Mouse (Mus musculus) right cerebral cortex, postnatal 4 days (tissue): ENCODE measurements around the gene Cmah.
"Not testable (repeated sequence)": the region's sequence is repeated elsewhere in the genome, so short reads cannot be mapped to it uniquely, and the experiment has no call there.

Experiments used
- DNase-seq: peaks from one replicate; pipeline ENCODE4 v3.0.0-alpha.2; 2022

Cmah gene

DNA sequence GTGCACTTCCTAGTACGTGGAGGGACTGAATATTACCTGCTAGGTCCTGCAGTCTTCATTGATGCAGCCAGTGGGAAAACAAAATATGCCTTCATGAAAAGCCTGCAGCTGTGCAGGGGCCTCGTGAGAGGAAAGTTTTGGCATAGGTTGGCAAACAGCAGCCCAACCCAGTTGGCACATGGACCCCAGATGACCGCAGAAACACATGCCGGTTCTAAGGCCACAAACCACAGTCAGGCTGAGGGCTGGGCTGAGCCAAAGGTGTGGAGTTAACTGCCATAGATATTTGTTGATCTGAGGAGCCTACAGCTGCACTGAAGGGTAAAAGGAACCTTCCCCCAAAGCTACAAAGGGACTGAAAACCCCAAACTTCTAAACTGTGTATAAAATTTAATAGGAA is 14.9 kb downstream of the Cmah start:
- no peak for DNase-seq

DNA sequence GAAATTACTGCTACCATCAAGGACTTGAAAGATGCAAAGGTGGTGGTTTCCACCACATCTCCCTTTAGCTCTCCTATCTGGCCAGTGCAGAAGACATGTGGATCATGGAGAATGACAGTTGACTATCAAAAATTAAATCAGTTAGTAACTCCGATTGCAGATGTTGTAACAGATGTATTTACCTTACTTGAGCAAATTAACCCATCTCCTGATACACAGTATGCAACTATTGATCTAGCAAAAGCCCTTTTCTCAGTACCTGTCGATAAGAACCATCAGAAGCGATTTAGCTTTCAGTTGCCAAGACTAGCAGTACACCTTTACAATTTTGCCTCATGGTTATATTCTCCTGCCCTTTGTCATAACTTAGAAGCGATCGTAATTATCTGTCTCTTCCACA is 25.8 kb downstream of the Cmah start:
- DNase-seq, result no peak

DNA sequence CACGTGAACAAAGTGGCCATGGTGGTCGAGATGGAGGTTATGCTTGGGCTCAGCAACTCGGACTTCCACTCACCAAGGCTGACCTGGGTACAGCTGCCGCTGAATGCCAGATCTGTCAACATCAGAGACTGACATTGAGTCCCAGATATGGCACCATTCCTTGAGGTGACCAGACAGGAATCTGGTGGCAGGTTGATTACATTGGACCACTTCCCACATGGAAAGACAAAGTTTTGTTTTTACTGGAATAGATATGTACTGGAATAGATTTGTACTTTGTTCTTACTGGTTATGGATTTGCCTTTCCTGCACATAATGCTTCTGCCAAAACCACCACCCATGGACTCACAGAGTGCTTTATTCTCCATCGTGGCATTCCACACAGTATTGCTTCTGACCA is 27.5 kb downstream of the Cmah start:
- DNase-seq, result no peak

DNA sequence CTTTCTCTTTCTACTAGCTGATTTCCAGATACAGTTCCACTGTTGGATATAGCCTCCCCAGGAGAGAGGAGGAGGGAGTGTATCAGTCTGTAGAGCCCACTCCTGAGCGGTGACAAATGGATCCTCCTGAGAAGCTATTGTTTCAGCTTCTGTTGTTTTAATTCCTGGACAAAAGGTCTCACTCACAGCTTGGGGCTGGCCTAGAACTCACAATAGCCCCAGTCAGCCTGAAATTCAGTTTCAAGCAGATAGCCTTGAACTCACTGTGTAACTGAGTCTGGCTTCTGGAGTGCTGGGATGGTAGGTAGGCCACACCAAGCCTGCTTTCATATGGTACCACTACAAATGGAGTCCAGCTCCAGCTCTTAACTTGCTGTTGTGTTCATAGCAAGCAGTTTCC is 32.0 kb downstream of the Cmah start:
- no peak for DNase-seq

DNA sequence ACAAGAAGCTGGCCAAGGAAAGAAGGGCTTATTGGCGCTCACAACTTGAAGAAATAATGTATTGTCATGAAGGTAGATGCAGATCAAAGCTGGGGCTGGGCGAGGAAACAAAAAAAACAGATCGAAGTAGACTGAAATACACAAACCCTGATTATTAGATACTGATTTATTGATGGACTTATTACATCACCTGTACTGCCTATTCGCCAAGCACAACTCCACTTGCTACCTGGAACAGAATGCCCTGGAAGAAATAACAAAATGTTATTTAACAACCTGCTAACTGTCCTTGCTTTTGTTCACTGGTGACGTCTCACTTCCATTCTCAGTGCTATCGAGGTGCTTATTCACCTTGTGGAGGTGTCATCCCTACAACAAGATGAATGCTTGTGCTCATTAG is 38.0 kb downstream of the Cmah start:
- DNase-seq, result no peak

DNA sequence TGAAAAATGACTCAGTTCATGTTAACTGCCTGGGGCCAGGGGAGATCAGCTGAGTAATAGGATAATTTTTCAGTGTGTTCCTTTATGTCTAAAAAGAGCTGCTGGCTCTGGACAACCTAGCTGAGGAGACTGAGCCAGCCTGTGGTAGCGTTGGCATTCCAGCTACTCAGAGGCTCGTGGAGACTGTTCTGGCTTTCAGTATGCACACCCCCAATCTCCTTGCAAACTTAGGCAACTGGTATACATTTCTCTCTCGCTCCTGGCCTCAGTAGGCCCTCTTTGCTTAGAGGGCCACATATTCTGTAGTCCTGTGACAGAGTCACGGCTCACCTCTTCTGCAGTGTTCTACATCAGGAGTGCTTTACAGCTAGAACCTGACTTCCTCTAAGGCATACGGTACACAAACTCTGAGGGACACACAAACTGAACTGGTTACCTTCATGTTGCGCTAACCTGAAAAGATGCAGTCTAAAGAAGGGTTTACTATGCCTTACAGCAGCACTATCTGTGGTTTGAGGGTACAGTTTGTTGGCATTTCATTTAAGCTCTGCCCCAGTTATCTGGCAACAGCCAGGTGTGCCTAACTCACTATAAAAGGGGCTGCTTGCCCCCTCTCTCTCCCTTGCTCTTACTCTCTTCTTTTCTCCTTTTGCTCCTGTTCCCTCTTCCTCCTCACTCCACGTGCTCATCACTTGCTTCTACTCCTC is 45.8 kb downstream of the Cmah start:
- no peak for DNase-seq

DNA sequence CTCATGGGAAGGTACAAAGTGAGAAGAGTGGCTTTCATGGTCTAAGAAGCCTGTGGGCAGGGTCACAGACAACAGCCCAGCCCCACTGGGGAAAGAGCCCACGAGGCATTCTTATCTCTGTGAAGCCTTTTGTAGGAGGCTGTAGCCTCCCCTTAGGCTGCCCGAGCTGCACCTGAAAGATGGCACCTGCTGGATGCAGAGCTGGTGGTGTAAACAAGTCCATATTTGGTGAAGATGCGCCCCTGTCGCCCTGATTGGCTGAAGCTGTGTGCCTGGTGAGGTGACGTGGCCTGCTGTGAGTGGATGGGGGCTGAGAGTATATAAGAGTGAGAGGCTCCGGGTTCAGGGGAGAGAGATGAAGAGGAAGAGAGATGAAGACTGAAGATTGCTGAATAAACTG is 47.4 kb downstream of the Cmah start:
- not testable (repeated sequence) for DNase-seq

DNA sequence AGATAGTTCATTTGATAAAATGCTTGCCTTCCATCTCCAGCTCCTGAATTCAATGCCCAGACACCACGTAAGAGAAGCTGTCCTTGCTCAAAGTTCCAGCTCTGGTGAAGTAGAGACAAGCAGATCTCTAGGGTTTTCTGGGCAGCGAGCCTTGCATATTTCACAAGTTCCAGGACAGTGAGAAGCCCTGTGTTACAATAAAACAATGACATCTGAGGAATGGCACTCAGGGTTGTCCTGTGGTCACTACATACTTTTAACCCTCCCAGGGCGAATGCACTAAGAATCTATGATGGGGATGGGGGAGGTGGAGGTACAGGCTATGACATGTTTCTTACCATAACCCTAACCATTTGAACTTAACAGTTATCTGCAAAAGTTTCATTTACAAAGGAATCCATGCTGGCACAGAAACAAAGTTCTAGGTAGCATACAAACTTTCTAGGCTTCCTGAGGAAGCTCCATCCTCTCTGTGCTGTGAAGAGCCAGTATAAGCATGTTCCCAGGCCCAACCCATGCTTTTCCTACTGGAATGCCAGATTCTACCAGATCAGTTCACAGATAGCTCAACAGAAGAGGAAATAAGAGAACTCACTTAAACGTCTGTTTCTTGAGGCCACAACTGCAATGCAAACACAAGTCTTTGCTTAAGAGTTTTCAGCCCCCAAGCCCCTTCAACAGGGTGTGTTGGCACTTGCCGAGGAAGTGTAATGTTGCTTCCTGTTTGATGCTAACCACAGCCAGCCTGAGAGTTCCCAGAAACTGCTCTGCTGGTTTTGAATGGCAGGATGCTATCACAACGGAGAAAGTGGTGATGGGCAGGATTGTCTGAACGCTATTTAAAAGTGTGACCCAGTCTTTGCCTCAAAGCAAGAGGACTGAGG is 48.4 kb downstream of the Cmah start:
- DNase-seq, result no peak

DNA sequence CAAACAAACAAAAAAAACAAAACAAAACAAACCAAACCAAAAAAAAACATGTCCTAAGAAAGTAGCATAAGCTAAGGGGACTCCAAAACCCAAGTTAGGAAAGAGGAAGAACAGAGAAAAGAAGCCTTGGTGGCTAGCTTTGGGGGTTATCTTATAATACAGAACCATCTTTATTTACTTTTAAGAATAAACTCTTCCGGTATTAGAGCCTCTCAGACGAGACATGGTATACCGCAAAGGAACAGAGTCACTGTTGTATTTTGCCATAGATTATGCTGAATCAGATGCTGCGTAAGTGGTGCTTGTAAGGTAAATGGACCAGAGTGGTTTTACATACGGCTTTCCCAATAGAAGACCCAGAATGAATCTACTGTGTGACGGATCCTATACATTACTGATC is 53.5 kb downstream of the Cmah start:
- DNase-seq, result no peak

DNA sequence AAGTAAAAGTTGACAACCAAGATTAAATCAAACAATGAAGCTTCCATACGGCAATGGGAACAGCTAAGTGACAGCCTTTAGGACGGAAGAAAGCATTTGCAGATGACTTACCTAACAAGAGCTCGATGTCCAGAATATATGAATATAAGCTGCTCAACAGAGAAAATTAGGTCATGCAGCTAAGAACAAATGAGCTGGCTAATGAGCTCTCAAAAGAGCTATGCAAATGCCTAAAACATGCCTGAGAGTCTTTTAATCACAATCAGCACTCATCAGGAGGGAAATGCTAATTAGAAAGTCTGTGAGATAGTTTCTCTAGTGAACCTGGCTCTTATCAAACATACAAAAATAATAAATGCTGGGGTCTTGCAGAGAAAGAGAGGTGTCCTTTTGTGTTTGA is 56.7 kb downstream of the Cmah start:
- no peak for DNase-seq

DNA sequence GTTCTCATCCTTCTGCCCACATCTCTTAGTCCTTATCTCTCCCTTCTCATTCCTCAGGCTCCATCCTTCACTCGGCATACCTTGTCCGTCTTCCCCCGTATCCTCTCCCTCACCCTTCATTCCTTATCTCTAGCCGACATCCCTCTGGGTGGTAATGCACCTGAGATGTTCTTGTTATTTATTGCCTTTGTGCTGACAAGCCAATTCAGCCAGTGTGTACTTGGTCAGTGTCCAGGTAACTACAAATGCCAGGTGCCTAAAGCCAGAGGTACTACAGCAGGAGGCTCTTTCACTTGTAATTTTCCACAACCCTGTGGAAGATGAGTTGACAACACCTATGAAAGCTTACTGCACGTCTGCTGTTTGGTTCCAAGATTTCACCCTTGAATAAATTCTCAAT is 64.7 kb downstream of the Cmah start:
- no peak for DNase-seq

DNA sequence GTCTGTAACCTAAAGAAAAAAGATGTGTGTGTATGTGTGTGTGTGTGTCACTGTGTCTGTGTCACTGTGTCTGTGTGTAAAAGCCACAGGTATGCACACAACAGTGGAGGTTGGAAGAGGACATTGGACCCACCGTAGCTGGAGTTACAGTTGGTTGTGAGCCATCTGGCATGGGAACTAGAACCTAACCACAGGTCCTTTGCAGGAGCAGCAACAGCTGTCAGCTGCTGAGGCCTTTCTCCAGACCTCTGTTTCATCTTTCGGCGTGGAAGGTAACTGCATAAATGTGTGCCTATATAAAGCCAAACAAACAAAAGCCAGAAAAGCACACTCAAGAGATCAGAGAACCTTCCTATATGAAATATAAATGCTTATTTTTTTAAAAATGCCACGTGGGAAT is 65.5 kb downstream of the Cmah start:
- DNase-seq, result no peak

DNA sequence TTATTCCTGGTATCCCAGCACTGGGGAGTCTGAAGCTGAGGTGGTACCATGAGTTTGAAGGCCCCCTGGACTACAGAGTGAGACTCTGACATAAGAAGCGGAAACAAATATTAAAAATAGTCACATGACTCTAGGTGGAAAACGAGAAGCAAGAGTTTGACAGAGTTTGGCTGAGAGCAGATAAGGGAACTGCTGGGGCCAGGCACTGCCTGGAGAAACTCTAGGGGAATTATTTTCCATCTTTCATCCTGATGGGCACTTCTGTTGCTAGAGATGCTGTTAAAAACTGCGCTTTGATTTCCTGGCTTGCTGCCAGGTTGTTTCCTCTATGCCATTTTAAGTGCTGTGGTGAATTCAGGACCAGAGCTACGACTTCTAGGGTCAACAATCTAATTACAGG is 65.9 kb downstream of the Cmah start:
- DNase-seq, result no peak

DNA sequence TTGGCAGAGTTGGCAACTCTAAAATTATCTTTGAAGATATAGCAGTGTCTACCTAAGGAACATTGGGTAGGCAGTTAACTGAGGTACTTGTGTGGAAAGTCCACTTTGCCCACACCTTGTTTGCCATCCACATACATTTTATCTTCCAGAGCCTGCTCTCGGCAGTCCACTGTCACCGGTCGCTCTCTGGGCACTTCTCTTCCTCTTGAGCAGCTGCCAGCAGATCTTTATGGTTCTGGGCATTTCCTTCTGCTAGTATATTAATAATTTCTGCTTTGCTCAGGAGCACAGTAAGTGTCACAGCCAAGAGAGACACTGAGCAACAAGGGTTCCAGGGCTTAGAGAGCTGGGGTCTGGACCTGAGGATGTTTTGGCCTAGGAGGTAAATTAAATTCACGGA is 68.6 kb downstream of the Cmah start:
- DNase-seq, result no peak

DNA sequence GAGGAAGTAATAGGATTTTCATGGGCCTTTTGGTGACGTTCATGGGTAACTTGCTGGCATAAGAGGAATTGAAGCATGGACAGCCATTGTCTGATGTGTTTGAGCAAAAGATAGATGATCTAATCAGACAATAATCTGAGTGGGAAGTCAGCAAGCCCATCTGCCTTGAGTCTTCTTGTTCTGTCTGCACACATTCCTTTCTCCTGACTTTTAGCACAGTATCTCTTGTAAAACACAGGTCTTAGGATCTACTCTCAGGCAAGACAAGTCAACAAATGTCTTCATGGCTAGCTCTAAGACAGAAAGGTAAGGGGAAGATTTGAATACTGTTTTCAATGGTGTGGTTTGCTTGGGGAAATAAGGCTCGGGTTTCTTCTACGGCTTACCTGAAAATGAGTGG is 70.0 kb downstream of the Cmah start:
- DNase-seq, result no peak

DNA sequence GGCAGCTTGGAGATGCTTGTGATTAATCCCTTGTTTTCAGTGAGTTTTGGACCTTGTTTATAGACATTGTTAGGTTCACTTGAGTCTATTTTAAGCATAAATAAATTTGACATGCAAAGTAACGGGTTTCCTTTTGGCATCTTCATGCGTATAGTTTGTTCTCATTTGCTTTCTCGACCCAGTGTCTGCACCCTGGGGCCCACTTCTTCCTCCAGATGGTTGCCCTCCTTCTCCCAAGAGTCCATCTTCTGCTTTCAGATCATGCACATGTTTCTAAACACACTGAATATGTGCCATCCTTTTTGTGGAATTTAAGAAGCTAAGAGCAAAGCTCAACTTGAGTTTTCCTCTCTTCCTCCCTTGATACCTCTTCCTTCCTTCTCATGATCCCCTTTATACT is 71.3 kb downstream of the Cmah start:
- DNase-seq, result no peak

DNA sequence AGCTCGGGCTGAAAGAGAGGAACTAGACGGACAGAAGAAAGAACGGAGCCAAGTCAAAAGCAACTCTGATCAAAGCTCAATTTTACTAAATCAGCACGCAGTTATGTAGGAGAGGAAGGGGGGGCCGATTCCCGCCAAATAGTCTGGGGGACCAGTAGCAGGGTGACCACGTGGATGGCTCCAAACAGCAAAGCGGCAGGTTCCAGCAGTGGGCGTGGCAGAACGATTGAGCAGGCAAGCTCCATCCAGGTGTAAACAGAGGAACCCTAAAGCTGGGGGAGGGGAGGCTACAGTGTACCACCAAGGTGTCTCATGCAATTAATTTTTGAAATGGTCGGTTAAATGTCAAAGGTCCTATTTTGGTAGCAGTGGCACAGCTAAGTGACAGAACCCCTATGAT is 74.6 kb downstream of the Cmah start:
- not testable (repeated sequence) for DNase-seq

DNA sequence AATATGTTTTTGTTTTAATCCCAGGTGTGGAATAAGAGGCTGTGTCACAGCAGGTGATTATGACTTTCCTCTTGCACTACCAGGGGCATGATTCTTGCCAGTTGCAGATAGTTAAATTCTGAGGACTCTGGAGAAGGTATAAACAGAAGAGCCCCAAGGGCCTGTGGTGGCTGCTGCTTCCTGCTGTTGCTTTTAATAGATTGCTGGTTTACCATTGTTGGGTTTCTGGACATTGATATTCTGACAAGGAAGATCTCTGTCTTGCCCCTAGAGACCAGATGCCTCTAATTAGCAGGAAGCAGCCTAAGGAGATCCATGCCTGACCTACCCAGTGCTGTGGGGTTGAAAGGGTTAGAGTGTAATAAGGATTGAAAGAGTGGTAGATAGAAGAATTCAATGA is 75.8 kb downstream of the Cmah start:
- DNase-seq, result no peak

DNA sequence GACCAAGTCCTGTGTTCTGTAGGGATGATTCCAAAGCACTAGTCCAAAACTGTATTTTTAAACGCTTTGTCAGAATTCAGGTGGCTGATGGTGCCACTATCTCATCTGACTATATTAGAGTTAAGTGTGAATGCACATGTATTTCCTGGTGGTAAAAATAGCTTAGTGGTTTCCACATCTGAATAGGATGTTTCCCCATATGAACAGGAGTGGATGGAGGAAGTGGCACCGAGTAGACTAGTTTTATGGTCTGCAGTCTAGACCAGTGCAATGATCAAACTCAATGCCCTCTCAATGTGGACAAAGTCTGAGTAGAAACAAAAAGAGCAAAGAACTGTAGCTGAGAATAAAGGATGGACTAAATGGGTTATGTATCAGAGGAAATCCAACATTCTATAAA is 79.6 kb downstream of the Cmah start:
- no peak for DNase-seq

DNA sequence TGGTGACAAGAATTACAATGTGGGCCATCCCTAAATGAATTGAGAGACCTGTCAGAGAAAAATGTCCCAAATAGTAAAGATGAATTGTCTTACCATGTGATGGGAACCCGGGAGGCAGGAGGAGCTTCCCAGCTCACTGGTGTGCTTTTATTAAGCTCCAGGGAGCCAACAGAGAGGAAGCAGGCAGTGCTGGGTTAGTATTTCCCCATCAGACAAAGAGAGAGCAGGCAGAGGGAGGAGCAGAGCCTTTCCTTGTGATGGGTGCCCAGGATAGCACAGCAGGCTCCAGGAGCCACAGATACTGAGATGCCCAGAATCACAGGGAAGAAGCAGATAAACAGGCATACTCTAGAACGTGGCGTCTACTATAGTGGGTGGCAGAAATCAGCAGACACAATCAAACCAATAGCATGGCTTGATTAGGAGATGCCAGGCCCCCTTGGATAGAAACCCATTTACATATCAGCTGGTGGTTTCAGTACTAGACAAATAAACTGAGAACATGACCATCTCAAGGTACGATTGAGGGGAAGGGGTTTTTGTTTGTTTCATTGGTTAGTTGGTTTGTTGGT is 87.5 kb downstream of the Cmah start:
- no peak for DNase-seq

DNA sequence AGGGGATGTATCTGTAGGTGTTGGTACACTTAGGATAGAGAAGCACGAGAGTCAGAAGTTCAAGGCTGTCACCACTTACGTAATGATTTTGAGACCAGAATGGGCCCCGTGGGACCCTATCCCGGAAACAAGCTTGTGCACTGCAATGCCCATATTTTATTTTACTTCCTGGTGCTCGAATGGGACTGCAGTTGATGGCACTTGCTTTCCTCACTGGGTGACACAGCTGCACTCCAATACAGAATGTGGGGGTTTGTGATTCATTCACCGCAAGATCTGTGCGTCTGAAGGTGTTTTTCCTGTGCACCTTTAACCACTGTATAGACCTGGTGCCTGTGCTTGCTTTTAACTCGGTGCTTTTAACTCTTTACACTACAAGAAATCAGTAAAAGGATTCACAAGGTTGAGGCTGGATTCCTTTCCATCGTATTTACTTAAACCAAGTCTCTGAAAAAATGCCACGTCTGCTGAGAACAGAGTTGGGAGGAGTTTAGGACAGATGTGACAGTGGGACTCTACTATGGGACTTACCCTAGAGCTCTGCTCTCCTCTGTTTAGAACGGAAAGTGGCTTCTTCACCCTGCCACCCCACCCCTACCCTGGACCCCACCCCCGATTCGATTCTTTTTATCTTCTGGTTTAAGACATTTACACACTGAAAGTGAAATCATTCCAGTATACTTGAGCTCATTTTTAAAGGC is 88.5 kb downstream of the Cmah start:
- no peak for DNase-seq

DNA sequence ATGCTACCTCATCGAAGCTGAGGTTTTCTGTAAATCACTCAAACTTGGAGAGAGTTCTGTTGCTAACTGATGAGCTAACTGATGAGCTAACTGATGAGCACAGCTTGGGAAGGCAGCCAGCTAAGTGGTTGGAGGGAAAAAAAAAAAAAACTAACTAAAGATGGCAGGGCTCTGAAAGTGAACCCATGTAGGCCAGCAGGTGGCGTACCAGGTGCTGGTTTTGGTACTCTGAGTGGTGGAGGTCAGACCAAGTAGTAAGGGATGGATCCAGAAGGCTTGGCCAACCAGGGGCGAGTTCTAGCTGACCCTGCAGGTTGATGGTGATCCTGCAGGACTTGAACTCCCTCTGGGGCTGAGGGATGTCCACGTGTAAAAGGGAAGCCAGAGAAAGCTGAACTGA is 89.2 kb downstream of the Cmah start:
- DNase-seq, result peak; percentile 37

DNA sequence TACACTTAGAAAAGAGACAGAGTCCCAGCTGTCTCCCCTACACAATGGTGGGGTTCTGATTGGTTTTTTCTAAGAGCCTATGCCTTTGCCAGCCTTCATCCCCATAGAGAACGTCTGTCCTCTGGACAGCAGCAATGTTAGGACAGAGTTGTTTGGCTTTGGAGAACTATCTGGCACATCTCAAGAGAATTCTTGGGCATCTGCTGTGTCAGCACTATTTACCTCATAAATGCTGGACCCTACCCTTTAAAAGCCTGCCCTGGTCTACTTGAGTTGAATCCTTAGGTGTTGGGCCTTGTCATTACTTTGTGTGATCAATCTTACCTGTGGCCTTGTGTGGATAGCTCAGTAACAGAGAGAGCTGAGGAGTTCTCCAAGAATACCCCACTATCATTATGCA is 90.8 kb downstream of the Cmah start:
- DNase-seq, result no peak

DNA sequence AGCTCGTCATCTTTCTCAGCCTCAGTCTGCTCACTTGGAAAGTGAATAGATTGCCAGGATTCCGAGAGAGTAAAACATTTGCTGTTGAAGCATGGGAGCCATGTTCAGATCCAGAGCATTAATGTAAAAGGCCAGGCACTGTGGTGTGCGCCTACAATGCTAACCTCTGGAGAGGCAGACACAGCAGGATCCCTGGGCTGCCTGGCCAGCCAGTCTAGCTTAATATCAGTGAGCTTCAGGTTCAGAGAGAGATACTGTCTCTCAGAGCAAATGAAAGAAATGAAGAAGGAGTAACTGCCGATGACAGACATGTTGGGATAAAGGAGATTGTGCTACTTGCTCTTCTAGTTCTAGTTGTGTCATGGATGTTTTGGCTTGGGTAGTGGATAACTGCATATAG is 91.6 kb downstream of the Cmah start:
- DNase-seq, result no peak
